Mouse (Mus musculus) bone marrow, adult 2 months (tissue): Measurements from ENCODE around the gene Atp8b4.

Experiments used
- CTCF ChIP-seq: fragments of 200-500 bp; IDR thresholded peaks from 2 replicates; pipeline ENCODE4 v1.5.1; 2011; ENCODE audit warnings: low read length, control low read depth; ENCODE audit not compliant: control insufficient read depth, insufficient read depth
- POLR2A ChIP-seq: fragments of 200-500 bp; IDR thresholded peaks from 2 replicates; pipeline ENCODE4 v1.6.1; 2011; ENCODE audit warnings: low read depth, mild to moderate bottlenecking, control low read depth, low read length, borderline replicate concordance; ENCODE audit not compliant: control insufficient read depth

- TF ChIP-seq POLR2A (no peak), CTCF (no peak)
These were observed 1.6 kb downstream of the Atp8b4 start for GRCm38 (mm10) chr2:126498761-126499452.
